Mouse (Mus musculus) CH12.LX (cell line): ENCODE measurements at regions not wholly inside any gene's neighbourhood (a gene's known extent, or its start where the extent isn't known, plus 50 kb on each side); places are given as distances from the start of the nearest gene placed in this dataset.

Source experiments
- CTCF ChIP-seq, 2 experiments: IDR thresholded peaks in 1 of 2; conservative IDR thresholded peaks in 1 of 2; 2 replicates each; pipeline ENCODE4 v1.5.1; 2011 to 2012; ENCODE audit warnings: low read depth in 2 of 2, low read length in 2 of 2, improper control_type of control experiment in 1 of 2, inconsistent platforms in 1 of 2, mild to moderate bottlenecking in 1 of 2, moderate library complexity in 1 of 2
- E2F4 ChIP-seq: IDR thresholded peaks from 2 replicates; pipeline ENCODE4 v1.6.1; 2011; ENCODE audit warnings: low read depth, low read length, improper control_type of control experiment; ENCODE audit not compliant: insufficient replicate concordance
- EP300 ChIP-seq: IDR thresholded peaks from 2 replicates; pipeline ENCODE4 v1.6.1; 2011; ENCODE audit warnings: low read length, improper control_type of control experiment
- KAT2A ChIP-seq: IDR thresholded peaks from 2 replicates; pipeline ENCODE4 v1.6.1; 2012; ENCODE audit warnings: low read length, improper control_type of control experiment, inconsistent platforms; ENCODE audit not compliant: insufficient replicate concordance
- POLR2A ChIP-seq: IDR thresholded peaks from 2 replicates; pipeline ENCODE4 v1.6.1; 2011; ENCODE audit warnings: low read depth, mild to moderate bottlenecking, improper control_type of control experiment, low read length
- RAD21 ChIP-seq: IDR thresholded peaks from 2 replicates; pipeline ENCODE4 v1.6.1; 2011; ENCODE audit warnings: low read depth, mild to moderate bottlenecking, low read length, improper control_type of control experiment, moderate library complexity
- UBTF ChIP-seq: IDR thresholded peaks from 2 replicates; pipeline ENCODE4 v1.6.1; 2012; ENCODE audit warnings: low read depth, mild to moderate bottlenecking, inconsistent platforms, low read length, improper control_type of control experiment, moderate library complexity
- ZC3H11A ChIP-seq: IDR thresholded peaks from 2 replicates; pipeline ENCODE4 v1.6.1; 2012; ENCODE audit warnings: low read depth, mild to moderate bottlenecking, inconsistent platforms, low read length, improper control_type of control experiment
- ZMIZ1 ChIP-seq: IDR thresholded peaks from 2 replicates; pipeline ENCODE4 v1.6.1; 2012; ENCODE audit warnings: low read depth, mild to moderate bottlenecking, inconsistent platforms, low read length, improper control_type of control experiment

DNA sequence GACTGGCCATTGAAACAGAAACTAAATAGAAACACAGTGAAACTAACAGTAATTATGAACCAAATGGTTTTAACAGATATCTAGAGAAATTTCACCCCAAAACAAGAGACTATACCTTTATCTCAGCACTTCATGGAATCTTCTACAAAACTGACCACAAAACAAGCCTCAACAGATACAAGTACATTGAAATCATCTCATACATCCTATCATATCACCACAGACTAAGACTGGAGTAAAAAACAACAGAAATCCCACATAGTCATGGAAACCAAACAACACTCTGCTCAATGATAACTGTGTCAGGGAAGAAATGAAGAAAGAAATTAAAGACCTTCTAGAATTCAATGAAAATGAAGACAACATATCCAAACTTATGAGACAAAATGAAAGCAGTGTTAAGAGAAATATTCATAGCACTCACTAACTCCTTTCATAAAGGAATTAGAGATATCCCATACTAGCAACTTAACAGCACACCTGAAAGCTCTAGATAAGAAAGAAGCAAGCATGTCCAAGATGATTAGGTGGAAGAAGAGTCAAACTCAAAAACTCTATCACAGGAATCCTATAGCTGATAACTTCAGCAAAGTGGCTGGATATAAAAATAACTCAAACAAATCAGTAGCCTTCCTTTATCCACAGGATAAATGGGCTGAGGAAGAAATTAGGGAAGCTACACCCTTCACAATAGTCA lies 89.0 kb downstream of the Alx1 start:
- no peak for TF ChIP-seq CTCF (conservative IDR thresholded peaks at IDR 0.05 in 1 of 2, IDR thresholded peaks at IDR 0.05 in 1 of 2; ENCODE audit: low read depth in 2 of 2, low read length in 2 of 2)
- no peak for TF ChIP-seq E2F4
- no peak for TF ChIP-seq ZC3H11A
- no peak for TF ChIP-seq ZMIZ1
- TF ChIP-seq UBTF: no peak
- TF ChIP-seq RAD21: no peak
- TF ChIP-seq POLR2A: no peak
- no peak for TF ChIP-seq KAT2A
- no peak for TF ChIP-seq EP300
